Mouse (Mus musculus): ENCODE data around the gene E330009J07Rik.

The E330009J07Rik gene

GRCm38 (mm10) chr6:40428696-40429095, 7.2 kb downstream of the E330009J07Rik start:
- peak; percentile 85 for DNase-seq

GRCm38 (mm10) chr6:40427441-40427840, 8.5 kb downstream of the E330009J07Rik start:
- peak; percentile 61 for DNase-seq

GRCm38 (mm10) chr6:40423774-40424173, 12.2 kb downstream of the E330009J07Rik start:
- peak; percentile 82 for DNase-seq

- DNase-seq: no peak
These were observed 12.9 kb downstream of the E330009J07Rik start for GRCm38 (mm10) chr6:40423013-40423412.

- DNase-seq: no peak
These were observed 14.8 kb downstream of the E330009J07Rik start for GRCm38 (mm10) chr6:40421099-40421498.

- DNase-seq: no peak
These were observed 17.5 kb downstream of the E330009J07Rik start for GRCm38 (mm10) chr6:40418386-40418785.

GRCm38 (mm10) chr6:40415799-40416198, 20.1 kb downstream of the E330009J07Rik start:
- no peak for DNase-seq

GRCm38 (mm10) chr6:40413565-40413964, 22.4 kb downstream of the E330009J07Rik start:
- DNase-seq: no peak

GRCm38 (mm10) chr6:40413046-40413445, 22.9 kb downstream of the E330009J07Rik start:
- DNase-seq: peak; percentile 87

- no peak for DNase-seq
These were observed 24.9 kb downstream of the E330009J07Rik start for GRCm38 (mm10) chr6:40411085-40411484.

- peak; percentile 97 for DNase-seq
These were observed 32.2 kb downstream of the E330009J07Rik start for GRCm38 (mm10) chr6:40403640-40404285.

GRCm38 (mm10) chr6:40402031-40402430, 33.9 kb downstream of the E330009J07Rik start:
- no peak for DNase-seq

- DNase-seq: peak; percentile 89
These were observed 42.7 kb downstream of the E330009J07Rik start for GRCm38 (mm10) chr6:40393213-40393612.

GRCm38 (mm10) chr6:40390975-40391374, 45.0 kb downstream of the E330009J07Rik start:
- DNase-seq: no peak

GRCm38 (mm10) chr6:40388660-40389059, 47.3 kb downstream of the E330009J07Rik start:
- no peak for DNase-seq

- no peak for DNase-seq
These were observed 50.3 kb downstream of the E330009J07Rik start for GRCm38 (mm10) chr6:40385682-40386081.

GRCm38 (mm10) chr6:40381908-40382307, 54.0 kb downstream of the E330009J07Rik start:
- DNase-seq: no peak

GRCm38 (mm10) chr6:40380181-40380580, 55.8 kb downstream of the E330009J07Rik start:
- DNase-seq: no peak

GRCm38 (mm10) chr6:40371031-40371430, 64.9 kb downstream of the E330009J07Rik start:
- no peak for DNase-seq

GRCm38 (mm10) chr6:40353360-40353759, 82.6 kb downstream of the E330009J07Rik start:
- no peak for DNase-seq

Measured in cerebellum, adult 9-10 months (tissue).